Mouse (Mus musculus): ENCODE data around the gene Cym.

Cym gene

DNA sequence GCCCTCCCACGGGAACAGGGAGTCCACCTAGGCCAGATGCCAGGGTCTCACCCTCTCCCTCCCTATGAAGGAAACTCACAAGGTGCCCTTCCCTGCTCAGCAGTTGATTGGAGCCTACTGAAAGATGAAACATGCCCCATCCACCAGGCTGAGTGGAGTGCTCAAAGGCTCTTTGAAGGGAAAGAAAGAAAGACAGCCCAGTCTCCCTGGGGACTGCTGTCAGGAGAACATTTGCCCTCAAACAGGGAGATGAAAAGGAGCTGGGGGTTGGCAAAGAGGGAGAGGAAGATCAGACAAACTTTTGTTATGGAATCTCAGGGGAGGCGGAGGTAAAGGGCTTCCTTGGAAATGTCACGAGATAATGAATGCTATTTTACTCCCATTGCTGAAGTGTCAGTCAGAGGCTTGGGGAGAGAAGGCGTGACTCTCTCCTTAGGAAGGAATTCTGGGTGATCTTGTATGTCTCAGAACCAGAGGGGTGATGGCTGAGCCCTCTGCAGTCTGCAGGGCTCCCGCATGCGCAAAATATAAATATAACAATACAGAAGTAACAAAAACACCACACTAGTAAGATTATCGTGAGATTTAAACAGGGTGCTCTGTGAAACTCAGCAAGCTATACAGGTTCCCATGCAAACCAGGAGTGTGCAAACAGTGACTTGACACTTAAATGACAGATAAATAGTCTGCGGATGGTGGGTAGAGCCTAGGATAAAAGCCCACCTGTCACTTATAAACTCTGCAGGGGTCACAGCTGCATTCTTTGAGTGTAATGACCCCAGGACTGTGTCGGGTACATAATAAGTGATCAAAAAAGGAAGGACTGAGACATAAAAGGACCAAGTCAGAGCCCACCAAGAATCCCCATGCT is 20.0 kb downstream of the Cym start:
- ChIA-PET CTCF (interaction anchor here in 1 of 4 experiments (1.6 kb wide), 1 partner anchor 261 kb away, joined by 3 read pairs; no protein-coding TSS in a partner anchor), POLR2A (no interaction called here)

DNA sequence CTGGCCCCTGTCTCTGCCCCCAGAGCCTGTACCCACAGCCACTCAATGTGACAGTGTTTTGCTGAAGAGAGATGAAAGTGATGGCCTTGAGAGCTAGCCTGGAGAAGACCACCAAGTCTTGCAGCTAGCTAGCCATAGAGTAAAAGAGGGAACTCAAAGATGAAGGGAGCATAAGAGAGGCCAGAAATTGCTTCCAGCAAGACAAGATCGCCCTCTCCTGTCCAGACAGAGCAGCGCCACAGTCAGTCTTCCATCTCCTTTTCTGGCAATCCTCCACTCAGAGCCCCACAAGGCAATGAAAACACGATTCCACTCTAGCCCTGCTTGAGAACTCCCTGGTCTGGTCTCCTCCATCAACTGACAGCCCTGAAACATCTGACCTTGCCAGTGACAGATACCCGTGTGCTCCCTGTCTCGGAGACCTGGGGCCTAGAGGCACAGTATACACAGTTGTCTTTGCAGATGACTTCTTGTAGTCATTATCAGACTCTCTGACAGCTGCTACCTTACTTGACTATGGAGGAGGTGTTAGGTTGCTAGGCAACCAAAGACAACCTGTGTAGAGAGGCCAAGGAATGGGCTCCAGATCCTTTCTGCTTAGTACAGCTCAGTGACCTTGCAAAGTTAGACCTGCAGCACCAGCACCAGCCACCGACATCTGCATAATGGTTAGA is 33.2 kb downstream of the Cym start:
- ChIA-PET POLR2A (no interaction called here), CTCF (interaction anchor here in 3 of 4 experiments (0.5 to 2.5 kb wide), 4 partner anchors 8 to 287 kb away, joined by 3 to 11 read pairs (median 6); no protein-coding TSS in a partner anchor)

DNA sequence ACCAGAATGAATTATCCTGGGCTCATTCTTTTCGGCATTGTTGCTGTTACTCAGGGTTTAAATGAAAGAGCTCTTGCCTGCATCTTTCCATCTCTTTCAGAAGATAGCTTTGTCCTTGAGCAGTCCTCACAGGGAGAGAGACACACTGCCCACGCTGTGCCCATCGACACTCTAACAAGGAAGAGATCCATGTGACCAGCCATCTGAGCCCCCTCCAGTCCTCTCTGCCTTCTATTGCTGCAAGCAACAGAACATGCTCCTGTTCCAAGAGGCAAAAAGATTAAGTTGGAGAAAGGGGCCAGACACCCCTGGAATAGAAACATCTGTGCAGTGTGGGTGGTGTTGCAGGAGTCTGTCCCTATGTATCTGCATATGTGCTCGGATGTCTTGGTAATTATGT is 34.5 kb downstream of the Cym start:
- CTCF ChIA-PET = no interaction called here
- POLR2A ChIA-PET = no interaction called here

DNA sequence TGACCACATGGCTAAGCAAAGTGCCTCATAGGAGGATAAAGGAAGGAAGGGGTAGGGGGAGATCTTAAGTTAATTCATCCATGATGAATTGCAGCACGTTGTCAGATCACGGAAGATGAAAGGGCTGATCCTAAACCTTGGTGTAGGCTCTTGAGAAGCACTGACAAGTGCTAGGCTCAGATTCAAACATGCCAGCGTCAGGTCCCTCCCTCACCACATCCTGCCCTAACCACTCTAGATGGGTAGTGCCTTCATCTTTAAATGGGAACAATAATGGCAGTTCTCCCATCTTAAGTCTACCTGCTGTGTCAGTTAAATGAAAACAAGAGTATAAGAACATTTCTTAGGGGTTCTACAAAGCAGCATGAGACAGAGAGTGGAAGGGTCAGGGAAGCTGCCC is 35.9 kb downstream of the Cym start:
- ChIA-PET POLR2A (no interaction called here), CTCF (no interaction called here)

DNA sequence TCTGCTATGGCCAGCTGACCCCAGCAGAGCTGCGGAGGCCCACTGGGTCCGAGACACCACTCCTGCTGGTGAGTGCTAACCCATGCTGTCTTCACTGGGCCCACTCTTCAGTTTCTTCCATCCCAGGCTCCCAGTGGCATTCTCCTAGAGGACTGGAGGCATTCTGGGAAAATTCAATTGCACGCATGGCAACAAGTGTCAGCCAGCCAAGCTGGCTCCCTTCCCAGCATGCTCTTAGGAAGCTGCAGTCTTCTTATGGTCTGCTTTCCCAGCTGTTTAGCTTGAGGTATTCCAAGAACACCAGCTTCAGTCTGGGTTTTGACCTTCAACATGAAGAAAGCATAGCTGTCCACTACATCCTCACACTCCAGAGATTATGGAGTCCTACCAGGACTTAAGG is 38.4 kb downstream of the Cym start:
- ChIA-PET POLR2A (no interaction called here), CTCF (no interaction called here)

DNA sequence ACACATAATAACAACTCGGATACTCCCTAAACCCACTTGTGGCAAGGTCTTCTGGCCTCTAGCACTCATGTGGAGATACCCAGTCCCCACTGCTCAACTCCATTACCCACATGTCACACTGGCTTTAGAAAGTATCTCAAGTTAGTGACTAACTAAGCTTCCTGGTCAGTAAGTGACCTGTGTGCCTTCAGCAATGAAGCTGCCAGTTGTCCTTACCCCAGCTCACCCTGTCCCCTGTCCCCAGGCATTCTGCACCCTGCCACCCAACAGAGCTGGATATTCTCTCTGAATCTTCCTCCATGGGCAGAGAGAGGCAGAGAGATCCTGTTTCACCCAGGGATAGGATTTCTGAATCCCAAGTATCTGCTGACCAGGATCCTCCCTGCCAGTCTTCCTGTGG is 38.8 kb downstream of the Cym start, which contains the start of gene Kcna10:
Kcna10 (plus strand) TSS at position 301 of the 400 bp plus-strand sequence.
- ChIA-PET POLR2A (no interaction called here), CTCF (interaction anchor here in 1 of 4 experiments (1.0 kb wide), 1 partner anchor 196 kb away, joined by 3 read pairs; no protein-coding TSS in a partner anchor)

DNA sequence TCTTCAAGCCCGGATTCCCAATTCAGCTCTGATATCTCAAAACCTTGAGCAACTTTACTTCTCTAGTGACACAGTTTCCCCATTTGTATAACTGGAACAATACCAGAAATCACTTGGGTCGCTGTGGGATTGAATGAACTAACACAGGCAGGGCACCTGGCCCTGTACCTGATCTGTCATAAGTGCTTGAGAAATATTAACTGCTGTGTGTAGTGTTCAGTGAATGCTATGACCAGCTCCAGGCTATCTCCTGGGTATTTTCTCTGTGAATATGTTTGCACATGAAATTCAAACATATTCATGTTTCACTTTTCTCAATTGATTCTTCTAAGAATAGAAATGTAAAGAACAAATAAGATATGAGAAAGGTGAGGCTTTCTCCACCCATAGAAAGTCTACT is 40.7 kb downstream of the Cym start:
- CTCF ChIA-PET = no interaction called here
- POLR2A ChIA-PET = no interaction called here

DNA sequence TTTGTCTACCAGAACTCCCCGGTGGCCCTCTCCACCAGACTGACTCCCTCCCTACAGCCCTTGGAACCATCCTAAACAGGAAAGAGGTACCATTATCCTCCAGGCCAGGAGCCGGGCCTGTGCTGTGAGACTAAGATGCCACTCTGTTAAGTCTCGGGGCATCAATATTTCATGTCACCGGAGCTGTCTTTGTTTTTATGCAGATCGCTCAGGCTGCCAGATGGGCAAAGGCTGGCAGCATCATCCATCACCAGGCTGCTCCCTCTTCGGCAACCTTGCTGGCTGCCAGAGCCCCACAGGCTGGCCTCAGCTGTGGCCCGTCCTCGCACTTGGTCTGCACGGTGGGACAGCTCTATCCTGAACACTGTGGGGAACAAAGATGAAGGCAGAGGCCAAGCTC is 45.0 kb downstream of the Cym start:
- CTCF ChIA-PET = no interaction called here
- POLR2A ChIA-PET = interaction anchor here in 1 of 4 experiments (0.9 kb wide), 1 partner anchor 17 kb away, joined by 3 read pairs; no protein-coding TSS in a partner anchor

DNA sequence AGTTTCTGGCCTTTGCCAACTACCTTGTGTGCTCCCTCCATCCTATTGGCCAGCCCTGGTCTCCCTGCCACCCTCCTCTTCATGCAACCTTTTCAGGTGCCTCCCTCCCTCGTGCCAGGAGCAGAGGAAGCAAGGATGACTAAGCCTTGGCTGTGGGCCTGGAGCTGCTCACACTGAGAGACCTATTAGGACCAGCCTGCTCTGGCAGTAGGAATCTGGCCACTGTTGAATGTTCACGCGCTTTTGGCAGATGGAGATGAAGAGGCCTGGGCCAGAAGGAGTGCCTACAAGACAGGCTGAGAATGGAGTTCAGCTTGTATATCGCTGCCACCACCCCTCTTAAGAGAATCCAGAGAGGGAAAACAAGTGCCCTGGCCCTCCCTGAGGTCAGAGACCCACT is 46.0 kb downstream of the Cym start:
- CTCF ChIA-PET = no interaction called here

DNA sequence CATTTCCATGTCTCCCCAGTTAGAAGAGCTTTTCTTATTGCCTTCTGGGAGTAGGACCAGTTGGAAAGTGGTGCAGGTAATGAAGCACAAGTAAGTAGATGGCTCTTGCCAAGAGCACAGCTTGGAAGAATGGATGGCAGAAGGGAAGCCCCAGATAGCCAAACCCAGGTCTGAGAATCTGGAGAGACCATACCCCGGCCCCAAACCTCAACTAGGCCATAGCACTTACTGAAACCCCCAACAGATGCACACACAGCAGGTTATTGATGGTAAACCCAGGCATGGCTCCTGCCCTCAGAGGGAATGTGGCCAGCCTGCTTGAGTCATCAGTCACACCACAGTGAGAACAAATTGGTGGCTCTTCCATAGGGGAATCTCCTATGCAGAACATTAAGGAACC is 49.0 kb downstream of the Cym start:
- CTCF ChIA-PET = no interaction called here

More for the DNA sequence above, 46.0 kb downstream of the Cym start:
- POLR2A ChIA-PET = no interaction called here

DNA sequence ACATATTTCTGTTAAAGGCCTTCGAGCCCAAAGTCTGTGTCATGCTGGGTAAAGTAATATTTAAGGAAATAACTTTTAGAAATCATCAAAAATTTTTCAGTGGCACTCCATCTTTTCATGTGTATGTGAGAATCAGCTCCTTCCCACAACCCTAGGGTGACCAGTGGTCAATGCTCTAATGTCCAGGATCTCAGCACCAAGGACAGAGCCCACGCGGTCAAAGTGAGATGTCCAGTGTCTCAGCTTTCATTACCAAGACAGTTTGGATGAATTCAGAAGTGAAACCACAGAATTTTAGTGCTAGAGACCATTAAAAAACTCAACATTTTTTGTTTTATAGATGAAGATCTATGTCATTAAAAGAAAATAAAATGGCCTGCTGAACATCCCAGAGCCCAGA is 49.6 kb downstream of the Cym start:
- POLR2A ChIA-PET = interaction anchor here in 1 of 4 experiments (0.7 kb wide), 1 partner anchor 22 kb away, joined by 4 read pairs; no protein-coding TSS in a partner anchor
- CTCF ChIA-PET = interaction anchor here in 1 of 4 experiments (1.1 kb wide), 1 partner anchor 78 kb away, joined by 4 read pairs; no protein-coding TSS in a partner anchor

More for the DNA sequence above, 49.0 kb downstream of the Cym start:
- POLR2A ChIA-PET = no interaction called here

DNA sequence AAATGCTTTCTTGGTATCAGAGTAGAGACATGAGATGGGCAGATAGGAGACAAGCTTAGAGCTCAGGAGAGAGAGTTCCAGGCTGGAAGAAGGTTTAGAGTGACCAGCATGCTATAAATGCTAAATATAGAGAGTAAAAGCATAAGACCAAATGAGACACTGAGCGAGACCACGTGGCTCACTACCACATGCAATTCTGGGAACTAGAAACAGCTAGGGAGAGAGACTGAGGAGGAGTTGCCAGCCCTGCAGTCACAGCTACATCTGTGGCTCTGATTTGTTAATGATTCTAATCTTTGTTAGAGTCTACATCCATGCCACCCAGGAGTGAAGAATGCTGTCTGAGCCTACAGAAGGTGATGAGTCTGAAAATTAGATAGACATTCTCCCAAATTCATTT is 52.0 kb downstream of the Cym start:
- ChIA-PET CTCF (interaction anchor here in 1 of 4 experiments (1.5 kb wide), 1 partner anchor 10 kb away, joined by 4 read pairs; no protein-coding TSS in a partner anchor), POLR2A (no interaction called here)

DNA sequence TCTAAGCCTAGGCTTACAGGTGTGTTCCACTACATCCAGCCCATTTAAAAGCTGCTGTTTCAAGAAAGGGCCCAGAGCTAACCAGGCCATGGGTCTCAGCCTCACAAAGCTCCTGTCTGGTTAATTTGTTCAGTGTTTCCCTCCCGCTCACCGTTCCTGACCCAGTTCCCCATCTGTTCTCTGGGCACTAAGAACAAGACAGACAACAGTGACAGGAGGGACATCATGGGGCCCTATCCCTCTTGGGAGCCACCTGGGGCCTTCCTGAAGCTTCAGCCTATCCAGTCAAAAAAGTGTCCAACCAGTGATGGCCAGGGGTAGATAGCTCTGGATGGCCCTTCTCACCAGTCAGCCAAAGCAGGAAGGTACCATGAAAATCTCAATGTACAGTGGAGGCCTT is 58.8 kb downstream of the Cym start:
- ChIA-PET CTCF (interaction anchor here in 1 of 4 experiments (1.0 kb wide), 1 partner anchor 69 kb away, joined by 3 read pairs; no protein-coding TSS in a partner anchor), POLR2A (no interaction called here)
